Mouse (Mus musculus) midbrain, embryonic 14.5 days (tissue): ENCODE measurements around the gene Sec14l1. TPM values are rescaled to one million over a fixed set of nuclear protein-coding genes. Genes with fewer than 3 reads are reported as not detected.

Source experiments
- ATAC-seq: fragments of 200-750 bp; cut with Nextera tagmentation; 2 replicates; pipeline ENCODE4 v1.8.0; 2017; ENCODE audit warnings: moderate number of reproducible peaks, moderate library complexity; ENCODE audit not compliant: low FRiP score, low TSS enrichment
- DNase-seq: peaks from one replicate; pipeline ENCODE4 v3.0.0-alpha.2; 2015
- H3K27ac ChIP-seq: fragments of 300-500 bp; sonication (generic); replicated peaks from 2 replicates; pipeline ENCODE4 v1.5.1; 2014; ENCODE audit warnings: mild to moderate bottlenecking, low read depth, low read length, moderate library complexity
- H3K27me3 ChIP-seq: fragments of 300-500 bp; sonication (generic); 2 replicates; pipeline ENCODE4 v1.6.1; 2014; ENCODE audit warnings: low read length, control low read depth, mixed read lengths; ENCODE audit not compliant: control insufficient read depth, insufficient read depth
- H3K36me3 ChIP-seq: fragments of 300-500 bp; sonication (generic); 2 replicates; pipeline ENCODE4 v1.6.1; 2014; ENCODE audit warnings: low read length, control low read depth; ENCODE audit not compliant: control insufficient read depth, insufficient read depth
- H3K4me1 ChIP-seq: fragments of 300-500 bp; sonication (generic); 2 replicates; pipeline ENCODE4 v1.6.1; 2014; ENCODE audit warnings: mild to moderate bottlenecking, antibody characterized with exemption, low read length, control low read depth; ENCODE audit not compliant: control insufficient read depth, insufficient read depth
- H3K4me2 ChIP-seq: fragments of 300-500 bp; sonication (generic); 2 replicates; pipeline ENCODE4 v1.6.1; 2014; ENCODE audit warnings: mild to moderate bottlenecking, low read length, moderate library complexity
- H3K4me3 ChIP-seq: fragments of 300-500 bp; sonication (generic); replicated peaks from 2 replicates; pipeline ENCODE4 v1.5.1; 2014; ENCODE audit warnings: low read depth, low read length
- H3K9ac ChIP-seq: fragments of 300-500 bp; sonication (generic); replicated peaks from 2 replicates; pipeline ENCODE4 v1.6.1; 2014; ENCODE audit warnings: mild to moderate bottlenecking, low read length, moderate library complexity
- H3K9me3 ChIP-seq: fragments of 300-500 bp; sonication (generic); 2 replicates; pipeline ENCODE4 v1.6.1; 2016; ENCODE audit warnings: low read length, control low read depth, mixed read lengths; ENCODE audit not compliant: control insufficient read depth
- WGBS: fragments of 180-500 bp; shearing (Covaris S2); extraction: QIAGEN DNeasy Blood & Tissue Kit; methylation state at CpG from one replicate; pipeline ENCODE4 v1.1.7; 2014; 5-methylcytosine and 5-hydroxymethylcytosine counted together
- polyA plus RNA-seq: library from polyadenylated mRNA; unstranded; fragments of >200 nt; fragmentation: Nextera tagmentation; extraction: Ambion mirVana; gene quantifications from 2 replicates; pipeline ENCODE4 v1.2.1, GENCODE M21; 2014

The Sec14l1 gene
- polyA plus RNA-seq, 1 experiment from 2014 or later, result 48.7 TPM

DNA sequence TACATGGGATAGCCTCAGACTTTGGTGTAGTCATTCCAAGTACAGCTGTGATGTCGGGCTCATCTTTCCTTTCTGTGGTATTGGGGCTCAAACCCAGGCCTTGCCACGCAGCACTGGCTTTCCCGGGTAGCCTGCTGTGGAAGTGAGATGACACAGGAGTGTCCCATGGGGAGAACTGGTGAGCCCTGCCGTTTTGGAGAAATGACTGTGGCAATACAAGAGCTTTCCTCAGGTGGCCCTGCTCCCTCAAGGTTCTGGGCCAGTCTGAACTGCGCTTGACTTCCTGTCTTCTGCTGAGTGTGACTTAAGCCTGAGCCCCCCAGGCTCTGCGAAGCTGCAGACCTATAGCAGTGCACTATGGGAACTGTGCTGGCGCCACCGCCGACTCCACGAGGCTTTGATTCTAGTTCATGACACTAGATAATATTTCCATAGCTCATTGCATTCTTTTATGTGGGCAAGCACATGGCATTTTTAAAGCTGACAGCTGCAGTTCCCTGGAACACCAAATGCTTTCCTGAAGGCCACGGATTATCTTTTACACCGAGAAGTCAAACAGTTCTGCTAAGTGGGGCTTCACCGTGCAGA is 12.4 kb downstream of the Sec14l1 start:
- ATAC-seq, result no peak
- peak overlapping the region; percentile 28; the same call in 1 of the 2 replicates for H3K27ac ChIP-seq

DNA sequence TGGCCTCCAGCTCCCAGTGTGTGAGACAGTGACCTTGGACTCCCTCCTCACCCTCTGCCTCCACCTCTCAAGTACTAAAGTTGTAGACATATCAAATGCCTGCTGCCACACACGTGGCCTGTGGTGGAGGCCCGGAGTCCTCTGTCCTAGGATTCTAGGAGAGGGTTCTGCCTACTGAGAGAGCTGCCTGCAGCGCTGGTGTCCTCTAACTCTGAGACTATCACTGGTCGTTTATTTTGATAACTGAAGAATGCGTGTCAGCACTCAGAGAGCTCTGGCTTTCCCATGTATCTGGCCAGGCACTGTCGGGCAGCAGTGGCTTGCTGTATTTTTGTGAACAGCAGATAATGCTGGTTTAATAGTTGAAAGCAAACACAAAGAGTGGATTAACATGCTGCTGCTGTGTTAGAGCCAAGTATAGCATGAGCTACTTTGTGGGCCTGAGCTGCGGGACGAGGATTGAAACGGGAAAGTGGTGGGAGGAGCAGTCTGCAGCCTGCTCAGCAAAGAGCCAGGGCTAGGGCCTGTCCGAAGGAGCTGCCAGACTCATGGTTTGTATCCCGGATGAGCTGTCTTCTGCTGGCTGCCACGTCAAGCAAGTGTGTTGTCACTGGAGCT is 13.1 kb downstream of the Sec14l1 start:
- Histone ChIP-seq H3K4me1 (peaks cover 24% of the 10 kb centered on the region), H3K4me3 (no peak overlapping the region), H3K27ac (peak overlapping the region; percentile 28), H3K9ac (no peak overlapping the region), H3K27me3 (no peaks in the 10 kb centered on the region), H3K9me3 (no peaks in the 10 kb centered on the region), H3K36me3 (no peaks in the 10 kb centered on the region), H3K4me2 (no peak overlapping the region)
- DNase-seq (peak; percentile 62), ATAC-seq (no peak; the same call in 1 of the 2 replicates)
- 23% methylated on average over 12 of the region's 12 CpGs for WGBS

More for the DNA sequence above, 12.4 kb downstream of the Sec14l1 start:
- Histone ChIP-seq H3K9me3 (no peaks in the 10 kb centered on the region), H3K4me2 (no peak overlapping the region), H3K9ac (no peak overlapping the region), H3K27me3 (no peaks in the 10 kb centered on the region), H3K4me3 (no peak overlapping the region), H3K36me3 (no peaks in the 10 kb centered on the region), H3K4me1 (peaks cover 24% of the 10 kb centered on the region)
- no peak for DNase-seq
- WGBS, result 62% methylated on average over 13 of the region's 13 CpGs

GRCm38 (mm10) chr11:117129473-117129872 is 14.5 kb downstream of the Sec14l1 start:
- peaks cover 16% of the 10 kb centered on the region for H3K4me1 ChIP-seq

DNA sequence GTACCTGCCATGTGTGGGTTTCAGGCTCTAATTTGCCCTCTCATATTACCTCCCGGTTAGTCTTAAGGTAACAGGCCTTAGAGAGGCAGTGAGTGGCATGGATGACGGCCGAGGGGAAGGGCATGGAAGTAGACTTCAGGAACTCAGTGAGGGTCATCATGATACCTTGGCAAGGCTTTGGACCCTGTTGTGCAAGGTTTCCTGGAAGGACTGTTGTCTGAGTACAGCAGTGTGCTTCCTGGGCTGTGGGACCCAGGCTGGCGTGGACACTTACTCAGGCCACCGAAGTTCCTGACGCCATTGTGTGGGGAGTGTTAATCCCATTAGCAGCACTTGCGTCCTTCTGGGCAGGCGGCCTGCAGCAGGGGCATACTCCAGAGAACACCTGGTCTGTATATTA is 15.1 kb downstream of the Sec14l1 start:
- Histone ChIP-seq H3K27ac (peak overlapping the region; percentile 32; the same call in 1 of the 2 replicates), H3K9me3 (no peaks in the 10 kb centered on the region), H3K36me3 (no peaks in the 10 kb centered on the region), H3K4me2 (no peak overlapping the region), H3K4me1 (peaks cover 18% of the 10 kb centered on the region), H3K9ac (peak overlapping the region; percentile 12; the same call in 1 of the 2 replicates), H3K4me3 (no peak overlapping the region), H3K27me3 (no peaks in the 10 kb centered on the region)
- WGBS, result 48% methylated on average over 8 of the region's 8 CpGs
- DNase-seq (no peak), ATAC-seq (no peak)

More at GRCm38 (mm10) chr11:117129473-117129872, 14.5 kb downstream of the Sec14l1 start:
- Histone ChIP-seq H3K4me2 (no peak overlapping the region), H3K9me3 (no peaks in the 10 kb centered on the region), H3K4me3 (no peak overlapping the region), H3K9ac (no peak overlapping the region), H3K36me3 (no peaks in the 10 kb centered on the region), H3K27me3 (no peaks in the 10 kb centered on the region), H3K27ac (no peak overlapping the region)
- DNase-seq (no peak), ATAC-seq (no peak)
- WGBS, result 52% methylated on average over 11 of the region's 11 CpGs

GRCm38 (mm10) chr11:117130888-117131287 is 15.9 kb downstream of the Sec14l1 start:
- peaks cover 26% of the 10 kb centered on the region for H3K4me1 ChIP-seq
- DNase-seq (no peak), ATAC-seq (no peak)
- H3K9ac ChIP-seq, result no peak overlapping the region
- H3K9me3 ChIP-seq, result no peaks in the 10 kb centered on the region
- no peaks in the 10 kb centered on the region for H3K36me3 ChIP-seq
- no peak overlapping the region for H3K4me2 ChIP-seq
- 47% methylated on average over 5 of the region's 5 CpGs for WGBS
- H3K27me3 ChIP-seq, result no peaks in the 10 kb centered on the region
- H3K27ac ChIP-seq, result no peak overlapping the region
- H3K4me3 ChIP-seq, result no peak overlapping the region

GRCm38 (mm10) chr11:117131450-117131849 is 16.5 kb downstream of the Sec14l1 start:
- Histone ChIP-seq H3K9me3 (no peaks in the 10 kb centered on the region), H3K4me2 (no peak overlapping the region), H3K4me1 (peaks cover 27% of the 10 kb centered on the region), H3K4me3 (no peak overlapping the region), H3K36me3 (no peaks in the 10 kb centered on the region), H3K9ac (no peak overlapping the region), H3K27ac (no peak overlapping the region), H3K27me3 (no peaks in the 10 kb centered on the region)
- 97% methylated on average over 10 of the region's 10 CpGs for WGBS
- ATAC-seq, result no peak
- DNase-seq, result no peak

DNA sequence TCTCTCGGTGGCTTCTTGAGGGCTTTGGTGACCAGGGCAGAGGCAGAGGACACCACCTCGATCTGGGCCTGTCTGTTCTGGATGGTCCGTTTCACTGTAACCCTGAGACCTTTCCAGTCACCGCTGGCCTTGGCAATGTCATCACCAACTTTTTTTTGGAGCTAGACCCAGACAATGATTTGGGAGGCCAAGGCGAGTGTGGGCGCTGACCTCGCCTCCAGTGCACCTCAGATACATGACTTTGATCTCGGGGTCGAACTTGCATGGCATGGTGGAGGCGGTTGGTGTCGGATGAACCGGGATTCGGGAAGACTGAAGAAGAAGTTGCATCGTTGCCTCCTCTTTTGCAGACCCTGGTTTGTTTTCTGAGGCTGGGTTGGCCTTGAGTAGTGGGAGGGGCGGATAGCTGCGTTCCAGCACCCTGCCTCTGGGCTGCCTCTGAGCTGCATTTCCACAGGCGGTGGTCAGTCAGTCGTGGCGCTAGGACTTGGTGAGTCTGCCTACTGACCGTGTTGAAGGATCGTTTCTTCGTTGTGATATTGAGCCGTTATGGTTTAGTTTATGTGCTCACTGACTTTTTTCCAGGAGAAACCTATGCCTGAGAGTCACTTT is 19.9 kb downstream of the Sec14l1 start:
- Histone ChIP-seq H3K4me2 (no peak overlapping the region), H3K9ac (no peak overlapping the region; the same call in 1 of the 2 replicates), H3K27ac (no peak overlapping the region), H3K9me3 (no peaks in the 10 kb centered on the region), H3K27me3 (no peaks in the 10 kb centered on the region), H3K4me3 (no peak overlapping the region), H3K4me1 (peaks cover 17% of the 10 kb centered on the region), H3K36me3 (0 out of 2 replicates have a peak, but pooled peaks cover 8% of the 10 kb centered on the region)
- DNase-seq (no peak), ATAC-seq (no peak)
- 62% methylated on average over 23 of the region's 23 CpGs for WGBS

DNA sequence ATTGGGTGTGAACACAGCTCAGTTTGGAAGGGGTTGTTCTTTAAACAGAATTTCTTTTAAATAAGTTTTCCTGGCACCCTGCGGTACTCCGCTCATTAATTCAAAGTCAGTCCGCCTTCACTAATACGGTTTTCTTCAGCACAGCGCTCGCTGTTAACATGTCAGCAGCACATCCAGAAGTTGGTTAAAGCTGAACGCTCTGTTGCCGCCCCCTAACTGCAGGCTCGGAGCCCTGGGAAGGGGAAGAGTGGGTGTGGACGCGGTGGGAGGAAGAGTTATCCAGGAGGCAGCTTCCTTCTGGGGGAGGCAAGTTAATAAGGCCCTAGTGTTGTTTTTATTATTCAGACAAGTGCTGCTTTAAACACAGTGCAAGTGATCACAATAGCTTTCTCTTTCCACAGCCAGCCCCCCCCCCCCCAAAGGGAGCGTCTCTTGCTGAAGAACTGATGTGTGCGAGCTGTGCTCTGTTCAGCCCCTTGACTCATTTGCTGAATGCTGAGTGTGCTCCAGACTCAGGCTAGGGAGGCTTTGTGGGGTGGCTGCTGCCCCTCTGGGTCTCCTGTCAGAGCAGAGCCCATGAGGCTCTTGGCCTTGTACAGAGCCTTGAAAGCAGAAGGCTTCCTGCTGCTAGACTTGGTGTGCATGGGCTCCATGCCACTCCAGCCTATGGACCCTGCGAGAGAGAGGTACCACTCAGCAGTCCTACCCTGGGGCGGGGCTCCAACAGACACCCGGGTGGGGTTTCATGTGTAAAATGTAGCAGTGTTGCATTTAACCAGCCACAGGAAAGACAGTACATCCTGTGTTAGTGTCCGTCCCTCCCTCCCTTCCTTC is 20.7 kb downstream of the Sec14l1 start:
- Histone ChIP-seq H3K9me3 (no peaks in the 10 kb centered on the region), H3K4me1 (peaks cover 11% of the 10 kb centered on the region), H3K9ac (0 out of 2 replicates have a peak overlapping the region, but pooled peaks have one; percentile 1), H3K27ac (no peak overlapping the region), H3K4me3 (no peak overlapping the region), H3K27me3 (no peaks in the 10 kb centered on the region), H3K36me3 (0 out of 2 replicates have a peak, but pooled peaks cover 8% of the 10 kb centered on the region), H3K4me2 (peak overlapping the region; percentile 15; the same call in 1 of the 2 replicates)
- DNase-seq (no peak), ATAC-seq (no peak)
- WGBS, result 27% methylated on average over 17 of the region's 17 CpGs
